Mouse (Mus musculus) C2C12 (cell line): ENCODE data around the gene Tubg1.
"Not testable (repeated sequence)": the region's sequence is repeated elsewhere in the genome, so short reads cannot be mapped to it uniquely, and the experiment has no call there.

ENCODE experiments used
- CEBPB ChIP-seq: IDR thresholded peaks from one replicate; pipeline ENCODE4 v1.6.1; 2011; ENCODE audit warnings: low read depth, mild to moderate bottlenecking, control low read depth, moderate library complexity
- CTCF ChIP-seq: IDR thresholded peaks from one replicate; pipeline ENCODE4 v1.5.1; 2011; ENCODE audit not compliant: control insufficient read depth, insufficient read depth, insufficient read length
- FOSL1 ChIP-seq: IDR thresholded peaks from one replicate; pipeline ENCODE4 v1.8.0; 2011; ENCODE audit warnings: mild to moderate bottlenecking, low read length; ENCODE audit not compliant: poor library complexity, insufficient read depth, severe bottlenecking
- MAX ChIP-seq: IDR thresholded peaks from one replicate; pipeline ENCODE4 v1.6.1; 2011; ENCODE audit warnings: mild to moderate bottlenecking, control low read depth
- MYOD1 ChIP-seq: IDR thresholded peaks from one replicate; pipeline ENCODE4 v1.6.1; 2011; ENCODE audit warnings: low read depth; ENCODE audit not compliant: control insufficient read depth, insufficient read length
- MYOG ChIP-seq: IDR thresholded peaks from one replicate; pipeline ENCODE4 v1.6.1; 2011; ENCODE audit not compliant: control insufficient read depth, insufficient read length; ENCODE audit errors: extremely low read depth
- USF1 ChIP-seq: IDR thresholded peaks from one replicate; pipeline ENCODE4 v1.6.1; 2011; ENCODE audit warnings: low read depth, mild to moderate bottlenecking, control low read depth, moderate library complexity

DNA sequence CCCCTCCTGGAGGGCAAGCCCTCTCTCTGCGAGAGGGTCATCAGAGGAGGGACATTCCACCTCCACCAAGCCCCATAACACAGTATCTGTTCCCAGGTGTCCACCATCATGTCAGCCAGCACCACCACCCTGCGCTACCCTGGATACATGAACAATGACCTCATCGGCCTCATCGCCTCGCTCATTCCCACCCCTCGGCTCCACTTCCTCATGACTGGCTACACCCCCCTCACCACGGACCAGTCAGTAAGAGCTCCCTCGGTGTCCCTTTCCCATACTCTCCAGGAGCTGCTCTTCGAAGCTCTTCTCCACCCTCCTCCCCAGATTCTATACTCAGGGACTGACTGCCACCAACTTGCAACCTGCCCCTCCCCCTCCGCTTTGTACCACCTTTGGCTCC lies 40.4 kb downstream of the Tubg1 start:
- TF ChIP-seq USF1, CEBPB, CTCF, MAX, MYOG, FOSL1, MYOD1: not testable (repeated sequence)
